Mouse (Mus musculus): Measurements from ENCODE around the gene Hsh2d. TPM values are rescaled to one million over a fixed set of nuclear protein-coding genes. Genes with fewer than 3 reads are reported as not detected.

Gene Hsh2d
- polyA plus RNA-seq, 1 experiment = 7.7 TPM

DNA sequence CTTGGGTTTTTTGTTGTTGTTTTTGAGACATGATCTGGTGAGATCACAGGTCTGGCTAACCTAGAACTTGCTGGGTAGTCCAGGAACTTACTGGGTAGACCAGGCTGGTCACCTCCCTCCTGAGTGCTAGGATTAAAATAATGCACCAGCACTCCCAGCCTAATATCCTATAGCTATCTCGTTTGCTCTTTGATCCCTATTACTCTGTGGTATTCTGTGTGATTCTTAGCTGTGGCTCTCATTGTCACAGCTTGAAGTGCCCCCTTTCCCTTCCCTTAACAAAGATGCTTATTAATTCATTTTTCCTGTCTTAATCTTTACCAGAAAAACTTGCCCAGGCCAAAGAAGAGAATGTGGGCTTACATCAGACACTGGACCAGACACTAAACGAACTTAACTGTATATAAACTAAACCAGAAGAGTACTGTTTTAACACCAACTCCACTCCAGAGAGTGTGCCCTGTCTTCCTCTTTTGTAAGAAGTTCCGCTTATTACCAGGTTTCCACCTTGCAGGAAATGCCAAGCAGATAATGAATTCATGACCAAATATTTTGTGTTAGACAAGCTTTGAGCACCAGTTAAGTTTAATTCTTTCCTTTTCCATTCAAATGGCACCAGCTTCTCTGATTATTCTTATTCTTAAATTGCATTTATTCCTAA lies 37.9 kb upstream of the Hsh2d start:
- WGBS = 14% methylated on average over 3 of the region's 3 CpGs
- Histone ChIP-seq H3K4me3 (replicated peaks; ENCODE audit: control insufficient read depth, low read depth, low read length) (no peak overlapping the region), H3K4me1 (ENCODE audit: control insufficient read depth, insufficient read depth, low read length) (peaks cover 2% of the 10 kb centered on the region; the same call in 1 of the 2 replicates), H3K27ac (ENCODE audit: control insufficient read depth, insufficient read depth, low read depth, low read length, poor library complexity) (peak overlapping the region; percentile 45; the same call in 1 of the 2 replicates)
- TF ChIP-seq POLR2A (IDR thresholded peaks at IDR 0.05; ENCODE audit: borderline replicate concordance, control insufficient read depth, low read depth, low read length) = no peak
- TF ChIP-seq CTCF (IDR thresholded peaks at IDR 0.05; ENCODE audit: control insufficient read depth, insufficient read depth, low read length) = no peak

DNA sequence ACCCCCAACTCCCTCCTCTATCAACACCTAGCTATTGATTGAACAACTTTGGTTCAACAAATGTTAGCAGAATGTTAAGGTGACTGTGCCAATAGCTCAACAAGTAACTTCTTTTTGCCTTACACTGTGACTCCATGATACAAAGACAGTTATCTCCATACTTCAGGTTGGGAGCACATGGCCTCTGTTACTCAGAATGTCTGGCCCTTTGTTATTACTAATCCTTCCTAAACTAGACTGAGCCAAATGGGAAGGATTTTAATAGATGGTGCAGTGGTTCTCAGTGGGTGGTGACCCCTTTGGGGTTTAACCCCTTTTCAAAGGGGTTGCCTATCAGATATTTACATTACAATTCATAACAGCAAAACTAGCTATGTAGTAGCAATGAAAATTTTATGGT lies 36.1 kb upstream of the Hsh2d start:
- TF ChIP-seq POLR2A (IDR thresholded peaks at IDR 0.05; ENCODE audit: borderline replicate concordance, control insufficient read depth, low read depth, low read length) (no peak), CTCF (IDR thresholded peaks at IDR 0.05; ENCODE audit: control insufficient read depth, insufficient read depth, low read length) (no peak)
- H3K4me3 ChIP-seq (replicated peaks; ENCODE audit: control insufficient read depth, low read depth, low read length) = no peak overlapping the region
- peaks cover 2% of the 10 kb centered on the region; the same call in 1 of the 2 replicates for H3K4me1 ChIP-seq (ENCODE audit: control insufficient read depth, insufficient read depth, low read length)
- H3K27ac ChIP-seq (ENCODE audit: control insufficient read depth, insufficient read depth, low read depth, low read length, poor library complexity) = no peak overlapping the region

DNA sequence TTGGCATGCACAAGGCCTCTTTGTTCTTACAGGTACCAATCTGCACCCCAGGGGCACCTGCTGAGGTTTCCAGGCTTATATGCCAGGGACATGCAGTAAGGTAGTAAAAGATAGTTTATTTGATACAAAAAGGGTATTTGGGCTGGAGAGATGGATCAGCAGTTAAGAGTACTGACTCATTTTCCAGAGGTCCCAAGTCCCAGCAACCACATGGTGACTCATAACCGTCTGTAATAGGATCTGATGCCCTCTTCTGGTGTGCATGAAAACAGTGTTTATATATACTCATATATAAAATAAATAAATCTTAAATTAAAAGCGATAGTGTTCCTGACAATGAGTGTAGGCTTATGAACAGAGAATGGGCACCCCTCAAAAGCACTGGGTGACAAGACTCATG lies 31.3 kb upstream of the Hsh2d start:
- H3K27ac ChIP-seq (ENCODE audit: control insufficient read depth, insufficient read depth, low read depth, low read length, poor library complexity) = no peak overlapping the region
- TF ChIP-seq CTCF (IDR thresholded peaks at IDR 0.05; ENCODE audit: control insufficient read depth, insufficient read depth, low read length) = no peak
- TF ChIP-seq POLR2A (IDR thresholded peaks at IDR 0.05; ENCODE audit: borderline replicate concordance, control insufficient read depth, low read depth, low read length) = no peak
- peaks cover 6% of the 10 kb centered on the region for H3K4me1 ChIP-seq (ENCODE audit: control insufficient read depth, insufficient read depth, low read length)
- H3K4me3 ChIP-seq (replicated peaks; ENCODE audit: control insufficient read depth, low read depth, low read length) = no peak overlapping the region
- WGBS = 89% methylated on average over 2 of the region's 2 CpGs

DNA sequence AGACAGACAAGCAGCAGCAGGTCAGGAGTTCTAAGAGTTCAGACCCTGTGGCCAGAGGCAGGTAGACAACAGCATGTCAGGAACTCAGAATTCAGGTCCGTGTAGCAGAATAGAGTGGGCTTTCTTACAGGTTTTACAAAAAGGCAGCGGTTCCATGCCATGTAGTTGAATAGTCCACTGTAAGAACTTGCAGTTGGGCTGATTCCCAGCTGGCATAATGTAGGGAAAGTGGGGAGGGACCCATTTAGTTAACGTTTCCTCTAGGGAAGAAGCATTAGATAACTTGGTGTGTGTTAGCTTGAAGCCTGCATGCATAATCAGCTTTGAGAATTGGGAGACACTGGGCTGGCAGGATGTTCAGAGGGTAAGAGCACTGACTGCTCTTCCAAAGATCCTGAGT lies 30.7 kb upstream of the Hsh2d start:
- 75% methylated on average over 3 of the region's 3 CpGs for WGBS
- peaks cover 6% of the 10 kb centered on the region for H3K4me1 ChIP-seq (ENCODE audit: control insufficient read depth, insufficient read depth, low read length)
- TF ChIP-seq CTCF (IDR thresholded peaks at IDR 0.05; ENCODE audit: control insufficient read depth, insufficient read depth, low read length) = no peak
- no peak for TF ChIP-seq POLR2A (IDR thresholded peaks at IDR 0.05; ENCODE audit: borderline replicate concordance, control insufficient read depth, low read depth, low read length)
- H3K27ac ChIP-seq (ENCODE audit: control insufficient read depth, insufficient read depth, low read depth, low read length, poor library complexity) = no peak overlapping the region
- H3K4me3 ChIP-seq (replicated peaks; ENCODE audit: control insufficient read depth, low read depth, low read length) = no peak overlapping the region

DNA sequence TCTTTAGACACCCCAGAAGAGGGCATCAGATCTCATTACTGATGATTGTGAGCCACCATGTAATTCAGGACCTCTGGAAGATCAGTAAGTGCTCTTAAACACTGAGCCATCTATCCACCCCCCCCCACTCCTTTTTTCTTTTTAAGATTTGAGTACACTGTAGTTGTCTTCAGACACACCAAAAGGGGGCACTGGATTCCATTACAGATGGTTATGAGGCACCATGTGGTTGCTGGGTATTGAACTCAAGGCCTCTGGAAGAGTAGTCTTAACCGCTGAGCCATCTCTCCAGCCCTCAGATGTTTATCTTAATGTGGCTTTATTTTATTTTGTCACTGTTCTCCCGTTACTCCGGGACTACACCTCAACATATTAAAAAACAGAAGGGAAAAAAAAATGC lies 29.4 kb upstream of the Hsh2d start:
- peak overlapping the region; percentile 66 for H3K4me3 ChIP-seq (replicated peaks; ENCODE audit: control insufficient read depth, low read depth, low read length)
- TF ChIP-seq CTCF (IDR thresholded peaks at IDR 0.05; ENCODE audit: control insufficient read depth, insufficient read depth, low read length) (no peak), POLR2A (IDR thresholded peaks at IDR 0.05; ENCODE audit: borderline replicate concordance, control insufficient read depth, low read depth, low read length) (no peak)
- no peak overlapping the region; the same call in 1 of the 2 replicates for H3K27ac ChIP-seq (ENCODE audit: control insufficient read depth, insufficient read depth, low read depth, low read length, poor library complexity)
- peaks cover 6% of the 10 kb centered on the region for H3K4me1 ChIP-seq (ENCODE audit: control insufficient read depth, insufficient read depth, low read length)
- WGBS = 6% methylated on average over 3 of the region's 3 CpGs

DNA sequence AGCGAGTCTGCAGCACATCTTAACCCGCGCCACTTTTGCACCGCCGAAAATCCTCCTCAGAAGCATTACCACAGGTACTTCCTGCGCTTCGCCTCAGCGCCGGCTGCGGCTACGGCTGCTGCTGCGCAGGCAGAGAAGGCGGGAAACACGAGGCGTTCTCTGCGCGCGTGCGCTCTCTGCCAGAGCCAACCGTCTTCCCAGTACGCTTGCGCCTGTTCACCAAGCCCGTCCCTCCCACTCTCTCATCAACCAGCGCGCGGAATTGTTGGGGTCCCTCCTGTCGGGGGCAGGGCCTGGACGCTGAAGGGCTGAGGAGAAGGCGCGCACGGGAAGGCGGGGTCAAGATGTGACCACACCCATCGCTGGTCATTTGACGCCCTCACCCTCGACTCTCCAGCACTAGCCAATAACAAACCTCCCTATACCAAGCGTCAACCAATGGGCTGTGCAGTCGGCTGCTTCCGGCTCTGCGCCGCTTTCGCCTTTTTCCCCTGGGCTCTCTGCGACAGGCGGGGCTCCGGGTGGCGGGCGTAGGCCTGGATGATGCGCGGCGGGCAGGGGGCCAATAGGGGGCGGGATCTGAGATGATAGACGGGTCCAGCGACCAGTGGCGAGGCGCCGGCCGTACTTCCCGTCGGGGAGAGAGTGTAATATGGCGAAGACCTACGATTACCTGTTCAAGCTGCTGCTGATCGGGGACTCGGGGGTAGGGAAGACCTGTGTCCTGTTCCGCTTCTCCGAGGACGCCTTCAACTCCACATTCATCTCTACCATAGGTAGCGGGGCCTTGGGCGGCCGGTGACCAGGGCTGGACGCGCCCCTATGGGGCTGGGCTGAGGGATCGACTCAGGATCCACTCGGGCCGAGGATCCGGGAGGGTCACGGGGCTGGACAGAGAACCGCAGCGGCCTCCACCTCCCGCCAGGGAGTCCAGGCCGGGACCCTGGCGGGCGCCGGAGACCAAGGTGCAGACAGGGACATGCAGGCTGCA lies 28.4 kb upstream of the Hsh2d start, which contains the start of gene Rab8a:
Rab8a (plus strand) TSS at position 494 of the 991 bp plus-strand sequence.
- WGBS = under 1% methylated on average over 82 of the region's 82 CpGs
- Histone ChIP-seq H3K4me1 (ENCODE audit: control insufficient read depth, insufficient read depth, low read length) (peaks cover 6% of the 10 kb centered on the region), H3K4me3 (replicated peaks; ENCODE audit: control insufficient read depth, low read depth, low read length) (peak within 1 kb of the TSS; percentile 78), H3K27ac (ENCODE audit: control insufficient read depth, insufficient read depth, low read depth, low read length, poor library complexity) (peak within 1 kb of the TSS; percentile 92)
- TF ChIP-seq CTCF (IDR thresholded peaks at IDR 0.05; ENCODE audit: control insufficient read depth, insufficient read depth, low read length) = no peak
- TF ChIP-seq POLR2A (IDR thresholded peaks at IDR 0.05; ENCODE audit: borderline replicate concordance, control insufficient read depth, low read depth, low read length) = peak; percentile 95

DNA sequence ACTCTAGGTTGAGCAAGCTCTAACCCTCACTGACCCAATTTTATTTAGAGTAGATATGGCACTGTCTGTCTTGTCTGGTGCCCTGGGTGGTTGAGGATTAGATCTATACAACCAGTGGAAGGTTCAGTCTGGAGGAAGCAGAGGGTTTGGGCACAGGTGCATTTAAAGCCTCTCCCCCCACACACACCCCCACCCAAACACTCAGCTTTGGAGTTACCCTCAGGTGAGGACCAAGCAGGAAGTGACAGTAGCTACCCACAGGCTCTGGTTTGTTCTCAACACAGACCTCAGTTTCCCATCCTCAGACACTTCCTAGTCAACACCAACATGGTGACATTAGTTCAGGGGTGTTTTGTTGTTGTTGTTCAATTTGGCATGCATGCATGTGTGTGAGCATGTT lies 26.6 kb upstream of the Hsh2d start:
- H3K4me3 ChIP-seq (replicated peaks; ENCODE audit: control insufficient read depth, low read depth, low read length) = peak overlapping the region; percentile 7
- peak overlapping the region; percentile 92; the same call in 1 of the 2 replicates for H3K27ac ChIP-seq (ENCODE audit: control insufficient read depth, insufficient read depth, low read depth, low read length, poor library complexity)
- no peak for TF ChIP-seq CTCF (IDR thresholded peaks at IDR 0.05; ENCODE audit: control insufficient read depth, insufficient read depth, low read length)
- no peak for TF ChIP-seq POLR2A (IDR thresholded peaks at IDR 0.05; ENCODE audit: borderline replicate concordance, control insufficient read depth, low read depth, low read length)
- peaks cover 6% of the 10 kb centered on the region for H3K4me1 ChIP-seq (ENCODE audit: control insufficient read depth, insufficient read depth, low read length)

DNA sequence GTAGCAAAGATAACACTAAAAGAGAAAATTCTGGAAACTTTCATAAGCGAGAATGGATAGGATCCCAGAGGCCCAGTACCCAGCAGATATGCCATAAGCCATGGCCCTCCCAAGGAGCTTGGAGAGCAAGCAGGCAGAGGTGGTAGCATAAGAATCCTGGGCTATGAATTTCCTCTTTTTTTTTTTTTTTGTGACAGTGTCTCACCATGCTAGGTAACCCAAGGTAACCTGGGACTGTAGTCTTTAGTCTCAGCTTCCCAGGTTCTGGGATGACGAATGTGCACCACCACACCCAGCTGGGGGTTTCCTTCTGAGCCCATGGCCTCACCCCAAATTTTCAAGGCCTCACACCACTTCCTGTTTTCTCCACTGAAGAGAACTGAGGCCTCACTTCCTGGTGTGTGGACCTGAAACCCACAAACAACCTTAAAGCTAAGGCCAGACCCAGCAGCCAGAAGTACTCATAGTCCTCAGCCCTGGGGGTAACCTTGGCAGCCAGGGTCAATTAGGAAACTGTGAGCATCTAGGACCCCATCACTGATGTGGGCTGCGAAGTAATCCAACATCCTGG lies 20.3 kb upstream of the Hsh2d start:
- H3K27ac ChIP-seq (ENCODE audit: control insufficient read depth, insufficient read depth, low read depth, low read length, poor library complexity) = peak overlapping the region; percentile 95
- 55% methylated on average over 3 of the region's 3 CpGs for WGBS
- no peak overlapping the region for H3K4me3 ChIP-seq (replicated peaks; ENCODE audit: control insufficient read depth, low read depth, low read length)
- peaks cover 8% of the 10 kb centered on the region for H3K4me1 ChIP-seq (ENCODE audit: control insufficient read depth, insufficient read depth, low read length)
- TF ChIP-seq POLR2A (IDR thresholded peaks at IDR 0.05; ENCODE audit: borderline replicate concordance, control insufficient read depth, low read depth, low read length) (no peak), CTCF (IDR thresholded peaks at IDR 0.05; ENCODE audit: control insufficient read depth, insufficient read depth, low read length) (no peak)
